Mouse (Mus musculus): ENCODE data around the gene Ubr4.

DNA sequence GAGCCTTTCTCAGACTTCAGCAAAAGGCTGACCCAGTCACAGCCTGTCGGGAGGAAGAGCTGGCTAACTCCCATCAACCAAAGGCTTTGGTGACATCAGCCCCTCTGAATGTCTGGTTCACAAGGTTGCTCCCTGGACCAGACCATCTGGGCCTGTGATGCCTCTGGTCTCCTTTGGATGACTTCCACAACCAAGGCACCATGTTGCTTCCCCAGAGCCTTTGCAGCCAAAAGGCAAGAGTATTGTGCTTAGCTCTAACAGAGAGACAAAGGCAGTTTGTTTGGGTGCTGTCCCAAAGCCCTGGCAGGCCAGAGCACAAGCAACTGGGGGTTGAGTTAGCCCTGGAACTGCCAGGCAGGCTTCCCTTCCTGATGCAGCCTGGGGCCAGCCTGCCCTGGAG lies 137.5 kb downstream of the Ubr4 start:
- TF ChIP-seq CTCF (IDR thresholded peaks at IDR 0.05) (no peak), EP300 (IDR thresholded peaks at IDR 0.05; ENCODE audit: insufficient read depth, low read depth, low read length) (no peak), POLR2A (IDR thresholded peaks at IDR 0.05; ENCODE audit: insufficient read depth, low read depth, low read length) (no peak)
